Mouse (Mus musculus) hindbrain, embryonic 16.5 days (tissue): ENCODE data around the gene Carm1. TPM values are rescaled to one million over a fixed set of nuclear protein-coding genes. Genes with fewer than 3 reads are reported as not detected.
"Not testable (repeated sequence)": the region's sequence is repeated elsewhere in the genome, so short reads cannot be mapped to it uniquely, and the experiment has no call there.

Experiments
- ATAC-seq: fragments of 200-750 bp; cut with Nextera tagmentation; 2 replicates; pipeline ENCODE4 v1.8.0; 2017; ENCODE audit warnings: moderate TSS enrichment, moderate library complexity
- H3K27ac ChIP-seq: fragments of 300-500 bp; sonication (generic); 2 replicates; pipeline ENCODE4 v1.5.1; 2014; ENCODE audit warnings: low read depth, mild to moderate bottlenecking, control low read depth, low read length, moderate library complexity
- H3K27me3 ChIP-seq: fragments of 300-500 bp; sonication (generic); replicated peaks from 2 replicates; pipeline ENCODE4 v1.6.1; 2014; ENCODE audit warnings: low read length; ENCODE audit not compliant: control insufficient read depth, insufficient read depth
- H3K36me3 ChIP-seq: fragments of 300-500 bp; sonication (generic); 2 replicates; pipeline ENCODE4 v1.6.1; 2014; ENCODE audit warnings: mild to moderate bottlenecking, low read length, moderate library complexity, mixed read lengths; ENCODE audit not compliant: control insufficient read depth, insufficient read depth
- H3K4me1 ChIP-seq: fragments of 300-500 bp; sonication (generic); 2 replicates; pipeline ENCODE4 v1.6.1; 2014; ENCODE audit warnings: low read depth, low read length; ENCODE audit not compliant: control insufficient read depth, insufficient read depth
- H3K4me2 ChIP-seq: fragments of 300-500 bp; sonication (generic); 2 replicates; pipeline ENCODE4 v1.6.1; 2014; ENCODE audit warnings: mild to moderate bottlenecking, low read length, control low read depth, moderate library complexity
- H3K4me3 ChIP-seq: fragments of 300-500 bp; sonication (generic); 2 replicates; pipeline ENCODE4 v1.5.1; 2014; ENCODE audit warnings: mild to moderate bottlenecking, low read length, control low read depth, moderate library complexity
- H3K9ac ChIP-seq: fragments of 300-500 bp; sonication (generic); 2 replicates; pipeline ENCODE4 v1.6.1; 2014; ENCODE audit warnings: low read depth, mild to moderate bottlenecking, control low read depth, low read length, moderate library complexity
- H3K9me3 ChIP-seq: fragments of 300-500 bp; sonication (generic); 2 replicates; pipeline ENCODE4 v1.6.1; 2014; ENCODE audit warnings: mild to moderate bottlenecking, low read length, moderate library complexity; ENCODE audit not compliant: control insufficient read depth
- WGBS: fragments of 180-500 bp; shearing (Covaris S2); extraction: QIAGEN DNeasy Blood & Tissue Kit; methylation state at CpG from one replicate; pipeline ENCODE4 v1.1.7; 2014; 5-methylcytosine and 5-hydroxymethylcytosine counted together
- polyA plus RNA-seq: library from polyadenylated mRNA; unstranded; fragments of >200 nt; fragmentation: Nextera tagmentation; extraction: Ambion mirVana; gene quantifications from 2 replicates; pipeline ENCODE4 v1.2.1, GENCODE M21; 2015

The Carm1 gene
- polyA plus RNA-seq, 1 experiment from 2014 or later, result 15.8 TPM

DNA sequence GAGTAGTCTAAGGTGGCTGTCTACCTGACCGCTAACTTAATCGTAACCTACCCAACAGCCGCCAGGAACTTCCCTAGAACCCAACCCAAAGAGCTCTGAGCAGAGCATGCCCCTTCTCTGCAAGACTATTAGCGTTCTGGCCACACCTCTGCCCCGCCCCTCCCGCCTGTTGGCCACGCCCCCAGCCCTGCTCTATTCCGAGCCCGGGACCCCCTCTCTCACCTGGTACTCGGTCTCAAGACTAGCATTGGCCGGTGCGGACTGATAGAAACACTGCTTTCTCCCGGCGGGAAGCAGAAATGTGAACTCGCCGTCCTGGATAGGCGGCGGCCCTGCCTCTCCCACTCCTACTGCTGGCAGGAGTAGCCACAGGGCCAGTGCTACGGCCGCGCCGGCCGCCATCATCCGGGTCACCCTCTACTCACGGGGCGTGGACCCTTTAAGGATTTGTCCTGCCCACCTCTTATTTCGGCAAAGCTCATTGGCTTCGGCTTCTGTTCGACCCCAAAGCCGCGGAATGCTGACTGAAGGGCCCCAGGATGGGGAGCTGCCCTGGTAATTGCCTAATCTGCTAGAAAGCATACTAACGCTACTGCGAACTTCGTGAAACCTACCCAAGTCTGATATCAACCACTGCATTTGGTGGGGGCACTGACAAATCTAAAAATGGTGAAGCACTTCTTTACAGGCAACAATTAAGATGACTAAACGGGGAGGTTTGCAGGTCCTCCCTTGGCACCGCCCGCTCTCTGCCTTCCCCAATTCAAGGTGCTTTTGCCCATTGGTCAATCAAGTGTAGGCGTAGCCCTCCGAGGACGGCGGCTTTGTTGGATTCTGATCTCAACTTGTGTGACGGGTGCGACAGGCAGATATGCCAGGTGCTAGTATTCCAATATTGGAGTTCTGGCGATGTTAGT lies 36.7 kb upstream of the Carm1 start, which contains the start of gene Tmed1:
Gene Tmed1 (minus strand): TSS at position 481 of the 917 bp plus-strand sequence.
- peak within 1 kb of the TSS; percentile 88 for H3K9ac ChIP-seq
- under 1% methylated on average over 44 of the region's 44 CpGs for WGBS
- no peaks in the 10 kb centered on the region for H3K9me3 ChIP-seq
- H3K4me3 ChIP-seq, result peak within 1 kb of the TSS; percentile 73
- peaks cover 22% of the 10 kb centered on the region for H3K36me3 ChIP-seq
- peak within 1 kb of the TSS; percentile 95 for H3K27ac ChIP-seq
- no peaks in the 10 kb centered on the region for H3K27me3 ChIP-seq
- ATAC-seq, result peak; percentile 97
- peak within 1 kb of the TSS; percentile 73 for H3K4me2 ChIP-seq
- peaks cover 14% of the 10 kb centered on the region for H3K4me1 ChIP-seq

DNA sequence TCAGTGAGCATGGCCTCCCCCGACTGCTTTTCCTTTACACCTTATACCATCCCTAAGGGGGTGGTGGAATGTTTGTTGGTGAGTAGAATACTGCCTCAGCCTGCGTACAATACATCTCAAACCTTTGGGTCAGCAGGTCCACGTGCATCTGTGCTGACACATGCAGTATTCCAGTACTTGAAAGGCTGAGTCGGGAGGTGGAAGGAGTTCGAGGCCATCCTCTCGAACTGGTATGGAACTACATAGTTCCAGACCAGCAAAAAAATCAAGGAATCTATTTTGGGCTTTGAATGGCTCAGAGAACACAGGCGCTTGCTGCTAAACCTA lies 36.0 kb upstream of the Carm1 start:
- Histone ChIP-seq H3K9ac (peak overlapping the region; percentile 88), H3K9me3 (no peaks in the 10 kb centered on the region), H3K4me1 (peaks cover 14% of the 10 kb centered on the region), H3K36me3 (peaks cover 16% of the 10 kb centered on the region), H3K27me3 (no peaks in the 10 kb centered on the region), H3K27ac (peak overlapping the region; percentile 95), H3K4me2 (peak overlapping the region; percentile 73), H3K4me3 (peak overlapping the region; percentile 73)
- 3% methylated on average over 7 of the region's 7 CpGs for WGBS
- ATAC-seq, result no peak; the same call in 1 of the 2 replicates

DNA sequence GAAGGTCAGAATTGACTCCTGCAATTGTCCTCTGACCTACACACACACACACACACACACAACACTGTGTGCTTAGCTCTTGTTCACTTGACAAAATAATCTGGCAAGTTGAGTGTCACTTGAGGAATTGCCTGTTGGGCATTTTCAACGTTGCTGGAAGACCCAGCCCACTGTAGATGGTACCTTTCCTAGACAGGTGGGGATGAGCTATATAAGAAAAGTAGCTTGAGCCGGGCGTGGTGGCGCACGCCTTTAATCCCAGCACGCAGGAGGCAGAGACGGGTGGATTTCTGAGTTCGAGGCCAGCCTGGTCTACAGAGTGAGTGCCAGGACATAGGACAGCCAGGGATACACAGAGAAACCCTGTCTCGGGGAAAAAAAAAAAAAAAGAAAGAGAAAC lies 35.6 kb upstream of the Carm1 start:
- no peak for ATAC-seq
- 82% methylated on average over 9 of the region's 9 CpGs for WGBS

DNA sequence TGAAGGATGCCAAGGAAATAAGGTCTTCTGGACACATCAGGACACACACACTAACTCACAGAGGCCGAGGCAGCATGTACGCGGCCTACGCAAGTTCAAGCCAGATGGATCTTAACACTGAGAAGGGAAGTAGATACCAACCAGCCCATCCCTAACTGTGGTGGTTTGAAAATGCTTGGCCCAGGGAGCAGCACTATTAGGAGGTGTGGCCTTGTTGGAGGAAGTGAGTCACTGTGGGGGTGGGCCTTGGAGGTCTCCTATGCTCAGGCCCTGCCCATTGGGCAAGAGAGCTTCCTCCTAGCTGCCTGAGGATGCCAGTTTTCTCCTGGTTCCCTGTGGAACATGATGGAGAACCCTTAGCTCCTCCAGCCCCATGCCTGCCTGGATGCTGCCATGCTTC lies 33.2 kb upstream of the Carm1 start:
- 99% methylated on average over 4 of the region's 4 CpGs for WGBS
- peaks cover 14% of the 10 kb centered on the region for H3K4me1 ChIP-seq

More for the DNA sequence above, 35.6 kb upstream of the Carm1 start:
- Histone ChIP-seq H3K9ac (peak overlapping the region; percentile 88), H3K36me3 (peaks cover 13% of the 10 kb centered on the region), H3K4me3 (peak overlapping the region; percentile 73), H3K27ac (peak overlapping the region; percentile 95), H3K4me2 (peak overlapping the region; percentile 73), H3K27me3 (no peaks in the 10 kb centered on the region), H3K9me3 (no peaks in the 10 kb centered on the region), H3K4me1 (peaks cover 14% of the 10 kb centered on the region)

DNA sequence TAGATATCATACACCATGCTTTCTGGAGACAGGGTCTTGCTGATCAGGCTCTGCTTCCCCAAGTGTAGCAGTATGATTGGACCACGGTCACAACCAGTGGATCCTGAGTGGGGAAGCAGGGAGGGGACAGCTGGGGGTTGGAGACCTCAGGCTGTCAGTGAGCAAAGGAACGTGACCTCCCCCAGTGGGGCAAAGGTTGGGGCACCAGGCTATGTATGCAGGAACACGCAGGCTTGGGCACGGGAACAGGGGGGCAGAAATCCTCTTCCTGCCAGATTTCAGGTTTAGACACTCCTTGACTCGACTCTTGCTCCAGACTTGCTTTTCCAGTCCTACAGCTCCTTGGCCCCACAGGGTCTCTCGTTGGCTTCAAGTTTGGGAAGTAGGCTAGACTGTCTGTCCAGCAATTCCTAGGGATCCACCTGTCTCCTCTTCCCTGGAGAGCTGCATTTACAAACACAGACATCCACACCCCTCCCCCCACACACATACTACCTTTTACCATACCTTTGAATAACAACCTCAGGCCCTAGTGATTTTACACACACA lies 28.7 kb upstream of the Carm1 start:
- Histone ChIP-seq H3K4me3 (no peak overlapping the region), H3K27ac (no peak overlapping the region), H3K27me3 (no peaks in the 10 kb centered on the region), H3K36me3 (no peaks in the 10 kb centered on the region), H3K9ac (no peak overlapping the region), H3K9me3 (no peaks in the 10 kb centered on the region), H3K4me2 (no peak overlapping the region), H3K4me1 (no peaks in the 10 kb centered on the region)
- no peak for ATAC-seq
- 91% methylated on average over 6 of the region's 6 CpGs for WGBS

More for the DNA sequence above, 33.2 kb upstream of the Carm1 start:
- peaks cover under 1% of the 10 kb centered on the region; the same call in 1 of the 2 replicates for H3K36me3 ChIP-seq
- H3K4me2 ChIP-seq, result no peak overlapping the region
- no peak for ATAC-seq
- no peaks in the 10 kb centered on the region for H3K27me3 ChIP-seq
- H3K9me3 ChIP-seq, result no peaks in the 10 kb centered on the region
- no peak overlapping the region for H3K27ac ChIP-seq
- H3K9ac ChIP-seq, result no peak overlapping the region
- no peak overlapping the region for H3K4me3 ChIP-seq

DNA sequence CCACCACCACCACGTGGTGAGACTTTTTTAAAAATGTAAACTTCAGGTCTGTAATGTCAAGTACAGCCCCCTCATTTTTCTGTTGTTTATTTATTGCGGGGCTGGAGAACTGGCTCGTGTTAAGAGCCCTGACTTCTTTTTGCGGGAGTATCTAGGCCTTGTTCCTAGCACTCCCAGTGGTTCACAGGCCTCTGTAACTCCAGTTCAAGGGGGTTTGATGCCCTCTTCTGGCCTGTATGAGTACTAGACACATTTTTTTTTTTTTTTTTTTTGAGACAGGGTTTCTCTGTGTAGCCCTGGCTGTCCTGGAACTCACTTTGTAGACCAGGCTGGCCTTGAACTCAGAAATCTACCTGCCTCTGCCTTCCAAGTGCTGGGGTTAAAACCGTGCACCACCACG lies 28.0 kb upstream of the Carm1 start:
- not testable (repeated sequence) for H3K36me3 ChIP-seq
- WGBS, result 82% methylated on average over 6 of the region's 6 CpGs

DNA sequence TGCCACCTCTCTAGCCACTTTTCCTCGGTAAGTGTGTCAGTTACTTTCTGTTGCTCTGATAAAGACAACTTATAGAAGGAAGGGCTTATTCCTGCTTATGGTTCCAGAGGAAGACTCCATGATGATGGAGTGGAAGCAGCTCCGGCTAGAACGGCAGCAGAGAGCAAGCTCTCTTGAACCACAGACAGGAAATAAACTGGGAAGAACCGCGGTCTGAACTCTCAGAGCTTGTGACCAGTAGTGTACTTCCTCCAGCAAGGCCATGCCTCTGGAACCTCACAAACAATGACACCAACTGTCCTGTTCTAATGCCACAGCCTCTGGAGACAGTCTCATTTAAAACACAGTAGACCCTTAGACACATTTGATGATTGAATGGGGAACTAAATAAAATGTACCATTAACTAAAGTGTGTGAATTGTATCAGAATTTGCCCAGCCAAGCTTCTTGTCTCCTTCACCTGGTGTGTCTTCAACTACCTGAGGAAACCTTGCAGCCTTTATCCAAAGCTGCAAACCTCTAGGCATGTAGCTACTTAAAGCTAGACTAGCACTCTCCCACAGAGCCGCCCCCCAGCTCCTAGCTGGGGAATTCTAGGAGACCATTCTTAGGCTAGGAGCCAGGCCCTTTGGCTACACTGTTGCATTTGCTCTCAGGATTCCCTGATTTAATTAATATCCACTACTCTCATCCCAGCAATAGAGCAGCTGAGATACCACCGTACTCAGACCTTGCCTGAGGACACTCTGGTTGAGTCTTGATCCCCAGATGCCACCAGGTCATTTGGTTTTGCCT lies 21.4 kb upstream of the Carm1 start:
- Histone ChIP-seq H3K4me2 (no peak overlapping the region), H3K9ac (no peak overlapping the region), H3K9me3 (no peaks in the 10 kb centered on the region), H3K4me3 (no peak overlapping the region), H3K36me3 (no peaks in the 10 kb centered on the region), H3K27ac (no peak overlapping the region), H3K4me1 (no peaks in the 10 kb centered on the region), H3K27me3 (no peaks in the 10 kb centered on the region)
- ATAC-seq, result no peak
- WGBS, result 83% methylated on average over 7 of the region's 7 CpGs

More for the DNA sequence above, 28.0 kb upstream of the Carm1 start:
- H3K4me1 ChIP-seq, H3K9me3 ChIP-seq, H3K9ac ChIP-seq, H3K27ac ChIP-seq, H3K4me3 ChIP-seq, H3K27me3 ChIP-seq, H3K4me2 ChIP-seq, ATAC-seq: not testable (repeated sequence)

DNA sequence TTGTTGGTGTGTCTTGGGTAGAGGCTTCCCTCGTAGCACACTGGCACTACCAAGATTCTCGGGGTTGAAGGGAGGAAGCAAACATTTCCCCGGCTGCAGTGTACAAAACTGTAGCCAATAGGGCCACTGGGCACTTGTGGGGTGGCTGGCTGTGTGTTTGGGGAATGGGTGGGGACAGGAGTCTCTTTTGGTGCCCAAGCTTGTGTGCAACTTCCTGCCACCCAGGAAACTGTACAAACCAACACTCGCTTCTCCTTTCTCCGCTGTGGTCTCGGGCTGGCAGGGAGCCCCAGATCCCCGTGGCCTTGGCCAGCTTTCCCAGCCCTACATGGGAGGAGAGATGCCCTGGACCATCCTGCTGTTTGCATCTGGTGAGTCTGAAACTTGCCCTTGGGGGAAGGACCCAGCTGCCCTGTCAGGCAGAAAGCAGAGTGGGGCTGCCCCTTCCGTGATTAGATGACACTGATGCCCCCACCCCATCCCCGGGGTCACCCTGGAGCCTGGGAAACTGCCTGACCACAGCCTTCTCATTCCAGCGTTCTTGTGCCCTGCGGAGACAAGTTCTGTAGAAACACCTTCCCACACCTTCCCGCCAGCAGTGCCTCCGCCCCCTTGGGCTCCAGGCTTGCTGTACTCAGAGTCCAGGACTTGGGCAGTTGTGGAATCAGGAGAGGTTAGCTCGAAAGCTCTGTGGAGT lies 20.6 kb upstream of the Carm1 start, which contains the start of gene AB124611:
Gene AB124611 (plus strand): TSS at position 240 of the 697 bp plus-strand sequence.
- Histone ChIP-seq H3K27ac (no peak within 1 kb of the TSS), H3K27me3 (no peaks in the 10 kb centered on the region), H3K4me3 (no peak within 1 kb of the TSS), H3K36me3 (no peaks in the 10 kb centered on the region), H3K4me2 (no peak within 1 kb of the TSS), H3K9me3 (no peaks in the 10 kb centered on the region), H3K9ac (no peak within 1 kb of the TSS), H3K4me1 (no peaks in the 10 kb centered on the region)
- 72% methylated on average over 14 of the region's 14 CpGs for WGBS
- ATAC-seq, result no peak
